Mouse (Mus musculus) cerebellum, adult 11 months (tissue): ENCODE measurements around the gene Cox4i1.

ENCODE experiments used
- DNase-seq: peaks from one replicate; pipeline ENCODE4 v3.0.0; 2022

Gene Cox4i1

GRCm38 (mm10) chr8:120667561-120668373 lies at the start of gene Cox4i1, which contains the start of gene Gm27021:
Cox4i1 (plus strand) TSS chr8:120668222.
Gm27021 (minus strand) TSS chr8:120668079.
- DNase-seq: peak; percentile 92

- DNase-seq: no peak
These were observed 48.5 kb upstream of the Cox4i1 start for GRCm38 (mm10) chr8:120619235-120620180.

DNA sequence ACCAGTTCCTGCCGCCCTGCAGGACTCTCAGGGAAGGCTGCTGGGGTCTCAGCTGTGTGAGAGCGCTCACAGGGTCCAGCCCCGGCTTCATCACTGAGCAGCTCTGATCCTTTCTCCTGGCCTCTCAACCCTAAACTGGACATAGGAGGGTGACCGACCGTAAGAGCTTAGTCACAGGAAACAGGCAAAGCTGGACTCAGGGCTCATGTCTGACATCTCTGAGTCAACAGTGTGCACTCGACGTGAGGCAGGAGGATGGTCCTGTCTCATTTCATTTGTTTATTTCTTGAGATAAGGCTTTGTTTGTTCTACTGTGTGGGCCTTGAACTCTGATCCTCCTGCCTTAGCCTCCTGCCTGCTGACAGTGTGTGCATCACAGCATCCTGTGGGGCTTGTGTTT lies 47.6 kb upstream of the Cox4i1 start:
- DNase-seq: no peak

DNA sequence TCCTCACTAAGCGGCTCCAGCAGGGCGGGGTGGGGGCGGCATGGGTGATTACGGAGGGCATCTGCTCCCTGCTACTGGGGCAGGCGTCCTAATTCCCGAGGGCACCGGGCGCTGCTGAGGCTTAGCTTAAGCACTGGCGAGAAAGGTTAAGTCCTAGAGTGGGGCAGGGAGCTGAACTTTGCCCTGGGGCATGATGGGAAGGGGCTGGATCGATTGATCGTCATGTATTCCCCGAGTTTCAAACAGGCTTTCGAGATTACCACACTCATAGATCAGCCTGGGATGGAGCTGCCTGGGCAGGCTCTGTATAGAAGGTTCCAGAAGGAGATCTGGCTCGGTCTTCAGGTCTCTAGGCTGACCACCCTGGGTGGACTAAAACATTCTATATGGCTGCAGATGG lies 45.9 kb upstream of the Cox4i1 start:
- DNase-seq: no peak

DNA sequence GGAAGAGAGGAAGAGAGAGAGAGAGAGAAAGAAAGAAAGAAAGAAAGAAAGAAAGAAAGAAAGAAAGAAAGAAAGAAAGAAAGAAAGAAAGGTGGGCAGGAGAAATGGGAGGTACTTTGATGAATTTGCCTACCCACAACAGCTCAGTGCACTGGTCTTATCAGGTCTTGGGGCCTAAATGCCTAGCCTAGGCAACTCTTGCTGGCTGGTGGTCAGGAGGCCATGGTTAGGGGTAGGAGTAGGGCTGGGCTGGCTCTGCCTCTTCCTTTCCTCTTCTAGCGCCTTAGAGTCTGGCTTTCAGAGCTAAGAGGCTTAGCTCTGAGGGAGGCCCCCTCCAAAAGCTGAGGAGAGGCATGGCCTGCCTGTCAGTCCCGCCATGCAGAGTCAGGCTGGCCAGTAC lies 44.4 kb upstream of the Cox4i1 start:
- no peak for DNase-seq

GRCm38 (mm10) chr8:120626461-120626860 lies 41.6 kb upstream of the Cox4i1 start:
- no peak for DNase-seq

DNA sequence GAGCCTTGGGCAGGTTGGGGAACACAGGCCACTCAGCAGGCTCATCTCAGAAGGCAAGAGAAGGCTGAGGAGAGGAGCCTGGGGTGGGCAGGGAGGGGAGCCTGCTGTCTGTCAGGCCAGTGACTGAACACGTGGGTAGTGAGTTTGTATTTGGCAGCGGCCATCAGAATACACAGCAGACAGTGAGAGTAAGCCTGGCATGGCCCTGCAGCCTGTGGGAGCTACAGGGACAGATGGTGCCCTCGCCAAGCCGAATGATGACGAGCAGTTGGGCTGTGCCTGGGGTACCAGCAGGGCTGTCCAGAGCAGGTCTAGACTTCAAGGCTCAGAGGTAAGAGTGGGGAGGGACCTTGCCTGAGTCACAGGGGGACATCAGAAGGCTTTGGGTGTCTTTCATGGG lies 40.7 kb upstream of the Cox4i1 start:
- DNase-seq: peak; percentile 58

DNA sequence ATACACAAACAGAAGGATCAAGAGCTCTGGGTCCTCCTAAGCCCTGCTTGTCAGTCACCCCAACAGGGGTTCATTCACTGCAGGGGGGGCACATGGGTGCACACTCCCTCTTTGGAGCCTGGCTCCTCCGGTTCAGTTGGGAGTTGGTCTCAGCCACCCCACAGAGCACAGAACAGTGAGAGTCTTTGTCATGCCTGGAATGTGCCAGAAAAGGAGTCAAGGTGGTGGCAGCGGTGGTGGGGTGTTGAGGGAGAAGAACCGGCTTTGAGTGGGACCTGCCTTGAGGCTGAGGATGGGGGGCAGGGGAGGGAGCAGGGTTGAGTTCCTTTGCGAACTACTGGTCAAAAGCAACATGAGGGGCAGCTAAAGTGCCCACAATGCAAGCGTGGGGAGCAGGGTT lies 38.0 kb upstream of the Cox4i1 start:
- DNase-seq: no peak

DNA sequence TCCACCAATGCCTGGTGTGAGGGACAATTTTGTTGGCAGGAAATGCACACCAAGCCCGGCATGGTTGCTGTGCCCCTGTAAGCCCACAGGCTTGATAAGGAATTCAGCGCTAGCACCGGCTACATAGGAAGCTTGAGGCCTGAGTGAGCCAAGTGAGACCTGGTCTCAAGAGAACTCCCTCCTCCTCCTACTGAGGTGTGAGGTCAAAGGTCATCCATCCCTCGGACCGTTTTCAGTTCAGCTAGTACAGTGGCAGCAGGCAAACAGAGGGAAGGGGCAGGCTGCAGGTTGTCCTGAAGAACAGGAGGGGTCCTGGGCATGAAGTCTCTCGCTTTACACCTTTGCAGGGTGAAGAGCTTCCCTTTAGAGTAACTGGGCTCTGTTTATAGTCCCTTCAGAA lies 37.2 kb upstream of the Cox4i1 start:
- DNase-seq: no peak

DNA sequence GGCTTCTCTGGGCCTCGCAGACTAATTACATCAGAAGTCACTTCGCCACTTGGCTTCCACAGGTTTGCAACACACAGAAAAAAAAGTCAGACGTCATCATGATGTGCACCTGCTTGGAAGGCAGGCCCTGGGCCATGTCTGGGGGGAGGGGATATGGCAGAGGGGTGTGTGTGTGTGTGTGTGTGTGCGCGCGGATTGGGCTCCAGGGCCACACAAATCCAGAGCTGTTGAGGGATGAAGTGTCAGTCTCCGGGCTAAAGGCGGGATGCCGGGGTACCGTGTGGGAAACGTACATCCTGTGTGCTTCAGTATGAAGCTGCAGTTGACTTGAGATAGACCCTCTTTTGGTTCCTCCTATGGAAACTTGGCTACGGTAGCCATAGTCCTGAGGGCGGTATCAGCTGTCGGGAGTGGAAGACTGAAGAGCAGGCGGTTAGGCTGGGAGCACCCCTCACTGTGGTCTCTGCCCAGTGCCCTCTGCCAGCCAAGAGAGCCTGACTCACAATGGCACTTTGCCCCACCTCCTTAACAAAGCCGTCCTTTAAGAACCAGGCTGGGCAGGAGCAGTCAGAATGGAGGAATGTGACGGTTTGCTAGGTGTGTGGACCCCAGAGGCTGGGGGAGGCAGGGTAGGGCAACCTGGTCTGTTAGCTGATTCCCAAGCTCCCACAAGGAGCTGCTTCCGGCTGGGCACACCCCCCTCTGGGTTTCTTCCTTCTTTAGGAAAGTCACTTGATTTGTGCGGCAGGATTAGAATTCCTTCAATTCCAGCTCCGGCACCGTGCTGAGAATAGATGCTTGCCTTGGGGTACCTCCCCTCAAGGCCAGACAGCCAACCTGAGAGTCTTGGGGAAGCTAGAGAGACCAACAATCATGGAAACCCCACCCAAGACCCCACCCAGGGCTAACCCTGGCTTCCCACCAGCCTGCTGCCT lies 36.3 kb upstream of the Cox4i1 start:
- DNase-seq: no peak

GRCm38 (mm10) chr8:120632969-120633664 lies 34.9 kb upstream of the Cox4i1 start:
- no peak for DNase-seq

DNA sequence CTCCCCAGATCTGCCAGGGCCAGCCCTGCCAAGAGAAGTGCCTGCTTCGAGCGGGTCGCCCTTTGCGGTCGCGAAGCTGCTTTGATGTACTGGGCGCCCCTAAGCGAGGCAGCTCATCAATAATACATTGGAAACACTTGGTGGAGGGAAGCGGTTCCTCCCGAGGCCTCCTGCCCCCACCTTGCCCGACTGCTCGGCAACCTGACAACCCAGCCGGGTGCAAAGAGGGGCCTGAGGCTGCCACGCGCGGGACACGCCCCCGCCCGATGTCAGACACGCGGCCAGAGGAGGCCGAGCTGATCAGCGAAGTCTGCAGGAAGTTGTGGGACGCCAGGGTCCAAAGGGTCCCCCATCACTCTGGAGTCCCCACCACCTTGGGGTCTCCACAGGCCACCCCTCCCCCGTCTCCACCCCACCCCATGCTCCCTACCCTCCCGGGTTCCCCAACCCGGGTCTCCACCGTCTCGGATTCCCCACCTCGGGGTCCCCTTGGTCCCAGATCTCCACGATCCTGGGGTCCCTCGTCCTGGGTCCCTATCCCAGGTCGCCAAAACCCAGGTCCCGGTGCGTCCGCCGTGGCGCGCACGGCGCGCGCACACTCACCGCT lies 34.3 kb upstream of the Cox4i1 start:
- DNase-seq: no peak

- DNase-seq: peak; percentile 19
These were observed 33.6 kb upstream of the Cox4i1 start for GRCm38 (mm10) chr8:120634329-120634839.

DNA sequence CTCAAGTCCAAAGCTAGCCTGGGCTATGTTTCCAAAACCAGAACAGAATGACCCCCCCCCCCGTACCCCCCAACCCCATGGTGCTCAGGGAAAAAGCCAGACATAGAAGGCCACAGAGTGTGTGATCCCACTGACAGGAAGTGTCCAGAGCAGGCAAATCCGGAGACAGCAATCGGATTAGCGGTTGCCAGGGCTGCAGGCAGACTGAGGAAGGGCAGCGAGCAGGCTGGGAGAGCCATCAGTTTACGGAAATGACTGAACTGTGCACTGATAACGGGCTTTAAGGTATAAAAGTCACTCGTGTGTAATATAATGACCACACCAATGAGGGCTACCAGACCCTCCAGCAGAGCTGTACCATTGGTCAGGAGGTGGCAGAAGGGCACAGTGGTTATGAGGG lies 26.8 kb upstream of the Cox4i1 start:
- DNase-seq: no peak

DNA sequence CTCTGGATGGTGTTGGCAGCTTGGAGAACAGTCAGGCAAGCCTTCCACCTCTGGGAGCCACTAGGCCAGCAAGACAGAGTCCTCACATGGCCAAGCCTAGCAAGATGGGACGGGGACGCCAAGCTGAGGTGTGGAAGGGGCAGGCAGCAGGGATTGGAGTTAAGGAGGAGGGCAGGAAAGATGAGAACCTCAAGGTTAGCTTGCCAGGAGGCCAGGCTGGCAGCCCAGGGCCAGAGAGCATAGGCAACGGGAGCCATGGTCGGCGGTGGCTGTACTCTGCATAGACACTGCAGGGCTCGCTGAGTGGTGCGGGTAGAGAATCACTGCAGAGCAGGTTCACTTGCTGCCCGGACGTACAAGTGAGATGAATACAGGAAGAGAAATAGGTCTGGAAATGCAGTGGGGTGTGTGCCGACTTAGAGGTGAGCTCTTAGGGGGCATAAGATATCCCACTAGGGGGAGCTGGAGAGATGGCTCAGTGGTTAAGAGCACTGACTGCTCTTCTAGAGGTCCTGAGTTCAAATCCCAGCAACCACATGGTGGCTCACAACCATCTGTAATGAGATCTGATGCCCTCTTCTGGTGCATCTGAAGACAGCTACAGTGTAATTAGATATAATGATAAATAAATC lies 25.9 kb upstream of the Cox4i1 start:
- no peak for DNase-seq

GRCm38 (mm10) chr8:120644663-120645062 lies 23.4 kb upstream of the Cox4i1 start:
- DNase-seq: peak; percentile 39

GRCm38 (mm10) chr8:120647532-120647931 lies 20.5 kb upstream of the Cox4i1 start, which contains the start of gene 1190005I06Rik:
1190005I06Rik (minus strand) TSS chr8:120647632.
- DNase-seq: no peak

DNA sequence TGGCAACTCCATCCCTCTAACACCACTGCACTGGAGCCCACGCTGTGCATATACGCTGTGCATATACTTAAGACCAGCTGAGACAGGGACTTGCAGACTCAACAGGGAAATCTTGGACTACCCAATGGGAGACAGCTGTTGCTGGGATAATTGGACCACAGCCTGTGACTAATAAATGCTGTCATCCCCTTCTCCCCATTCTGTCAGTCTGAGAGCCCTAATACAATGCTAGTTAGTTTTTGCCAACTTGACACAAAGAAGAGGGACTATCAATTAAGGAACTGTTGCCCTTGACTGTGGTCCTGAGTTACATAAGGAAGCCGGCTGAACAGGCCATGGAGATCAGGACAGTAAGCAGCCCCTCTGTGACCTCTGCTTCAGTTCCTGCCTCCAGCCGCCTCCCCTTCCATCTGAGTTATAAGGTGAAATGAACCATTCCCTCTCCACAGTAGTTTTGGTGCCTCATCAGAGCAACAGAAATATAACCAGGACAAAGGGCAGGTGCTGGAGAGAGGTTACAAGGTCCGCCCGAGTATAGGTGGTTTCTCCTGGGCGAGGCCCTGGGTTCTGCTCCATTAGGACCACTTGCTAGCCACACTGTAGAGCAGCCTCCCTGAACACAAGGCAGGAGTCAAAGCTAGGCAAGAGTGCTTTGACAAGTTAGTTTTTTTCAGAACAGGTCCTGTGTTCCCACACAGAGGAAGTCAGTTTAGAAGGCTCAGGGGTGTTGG lies 11.5 kb upstream of the Cox4i1 start:
- no peak for DNase-seq

- no peak for DNase-seq
These were observed 10.6 kb upstream of the Cox4i1 start for GRCm38 (mm10) chr8:120657415-120657814.

DNA sequence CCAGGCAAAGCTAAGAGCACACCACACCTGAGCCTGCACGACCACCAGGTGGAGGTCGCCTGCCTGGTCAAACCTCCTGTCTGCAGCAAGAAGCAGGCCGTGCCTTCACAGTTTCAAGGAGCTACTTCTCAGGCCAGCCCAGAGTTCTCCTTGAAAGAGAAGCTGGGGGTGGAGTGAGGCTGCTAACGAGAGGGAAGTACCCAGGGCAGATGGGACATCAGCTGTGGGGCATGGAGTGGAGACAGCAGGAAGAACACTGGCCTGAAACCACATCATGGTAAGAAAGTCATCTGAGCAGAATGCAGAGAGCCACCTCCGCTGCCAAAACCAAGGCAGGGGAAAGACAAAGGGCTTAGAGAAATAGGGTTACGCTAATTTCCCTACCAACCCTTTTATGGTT lies 3.5 kb upstream of the Cox4i1 start:
- no peak for DNase-seq
